Mouse (Mus musculus): ENCODE measurements around the gene Map7.

Map7 gene

DNA sequence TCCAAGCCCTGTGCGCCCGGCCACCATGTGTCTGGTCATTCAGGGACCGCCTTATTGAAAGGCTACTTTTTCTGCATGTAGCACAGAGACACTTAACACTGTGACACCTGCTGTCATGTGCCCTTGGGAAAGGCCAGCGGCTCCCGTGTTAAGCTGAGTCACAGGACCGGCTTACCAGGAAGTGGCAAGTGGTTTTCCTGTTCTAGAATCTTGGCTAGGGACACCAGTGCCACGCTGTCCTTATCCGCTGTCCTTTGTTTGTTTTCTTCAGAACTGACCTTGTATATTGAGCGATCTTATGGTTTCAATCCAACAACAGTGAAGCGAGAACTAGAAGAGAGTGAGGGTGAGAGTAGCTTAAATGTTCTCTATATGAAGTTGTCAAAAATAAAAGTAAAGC lies 85.2 kb downstream of the Map7 start:
- DNase-seq (ENCODE audit: low spot score in 2 of 2) = no peak

DNA sequence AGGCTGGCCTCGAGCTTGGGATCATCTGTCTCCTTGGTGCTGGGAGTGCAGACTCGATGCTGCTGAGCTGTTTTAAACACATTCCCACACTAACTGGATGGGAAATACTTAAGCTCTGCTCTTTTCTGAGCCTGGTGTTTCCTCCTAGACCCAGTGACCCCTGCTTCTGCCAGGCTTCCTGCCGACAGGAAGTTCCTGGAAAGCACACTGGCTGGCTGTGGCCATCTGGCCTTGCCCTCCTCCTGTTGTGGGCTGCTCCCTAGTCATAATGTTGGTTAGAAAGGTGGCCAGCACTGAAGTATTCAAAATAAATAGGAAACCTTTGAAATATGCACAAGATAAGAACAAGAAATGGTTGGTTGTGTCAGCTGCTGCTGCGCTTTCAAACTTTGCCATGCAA lies 86.2 kb downstream of the Map7 start:
- DNase-seq (ENCODE audit: low spot score in 2 of 2) = no peak

DNA sequence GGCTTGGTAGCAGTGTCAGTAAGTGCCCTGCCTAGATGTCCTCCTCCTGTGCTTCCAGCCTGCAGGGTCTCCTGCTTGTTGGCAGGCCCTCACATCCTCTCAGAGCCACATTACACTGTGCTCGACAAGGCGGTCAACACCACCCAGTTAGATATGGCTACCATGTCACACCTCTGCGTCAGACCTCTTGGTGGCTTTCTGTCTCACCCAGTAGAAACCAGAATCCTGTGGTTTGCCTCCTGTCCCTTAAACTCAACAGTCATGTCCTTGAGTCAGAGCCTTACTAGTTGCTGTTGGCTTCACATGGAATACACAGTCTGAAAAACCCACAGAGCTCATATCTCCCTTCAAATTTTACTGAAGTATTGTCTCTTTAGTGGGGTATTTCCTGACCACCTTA lies 87.4 kb downstream of the Map7 start:
- DNase-seq (ENCODE audit: low spot score in 2 of 2) = no peak

DNA sequence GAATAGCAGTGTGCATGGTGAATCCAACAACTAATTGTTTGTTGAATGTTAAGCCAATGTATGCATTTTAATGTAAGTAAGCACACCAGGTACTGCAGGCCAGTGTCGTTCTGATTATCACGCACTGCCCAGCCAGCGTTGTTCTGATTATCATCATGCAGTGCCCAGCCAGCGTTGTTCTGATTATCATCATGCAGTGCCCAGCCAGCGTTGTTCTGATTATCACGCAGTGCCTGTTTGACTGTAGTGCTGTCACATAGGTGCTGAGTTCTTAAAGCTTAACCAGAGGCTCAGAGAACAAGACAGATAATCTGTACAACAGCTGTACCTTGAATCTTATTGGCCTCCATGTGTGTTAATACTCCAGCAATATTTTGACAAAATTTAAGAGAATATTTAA lies 88.0 kb downstream of the Map7 start:
- no peak for DNase-seq (ENCODE audit: low spot score in 2 of 2)

DNA sequence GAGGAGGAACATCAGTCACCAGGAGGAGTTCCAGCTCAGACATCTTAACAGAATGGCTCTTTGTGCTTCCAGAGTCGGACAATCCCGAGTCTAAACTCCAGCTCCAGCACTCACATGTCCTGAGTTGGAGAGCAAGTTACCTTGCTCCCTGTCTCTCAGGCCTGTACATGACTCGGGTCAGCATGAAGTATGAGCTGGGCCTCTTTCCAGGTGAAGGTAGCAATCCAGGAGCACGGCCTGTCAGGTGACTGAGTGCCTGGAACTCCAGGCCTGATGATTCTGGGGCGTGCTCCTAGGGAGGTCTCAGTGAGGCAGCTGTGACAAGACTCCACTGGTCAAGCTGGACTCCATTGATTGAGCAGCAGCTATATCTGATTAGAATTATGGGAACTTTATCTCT lies 90.0 kb downstream of the Map7 start:
- no peak for DNase-seq (ENCODE audit: low spot score in 2 of 2)

DNA sequence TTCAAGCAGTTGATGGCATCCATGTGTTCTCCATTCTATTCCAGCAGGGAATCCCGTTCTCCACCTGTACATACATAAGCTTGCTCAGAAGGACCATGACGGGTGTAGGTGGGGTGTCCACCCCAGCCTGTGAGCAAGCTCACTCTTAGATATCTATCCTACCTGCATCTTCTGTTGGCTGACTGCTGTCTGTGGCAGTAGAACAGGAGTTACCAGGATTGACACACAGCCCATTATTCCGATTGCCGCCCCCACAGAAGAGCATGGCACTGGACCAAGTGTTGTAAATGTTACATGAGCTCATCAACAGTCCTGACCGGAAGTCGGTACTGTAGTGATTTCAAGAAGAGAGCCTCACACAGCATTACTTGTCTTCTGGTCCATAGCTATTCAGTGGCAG lies 92.6 kb downstream of the Map7 start:
- DNase-seq (ENCODE audit: low spot score in 2 of 2) = no peak

DNA sequence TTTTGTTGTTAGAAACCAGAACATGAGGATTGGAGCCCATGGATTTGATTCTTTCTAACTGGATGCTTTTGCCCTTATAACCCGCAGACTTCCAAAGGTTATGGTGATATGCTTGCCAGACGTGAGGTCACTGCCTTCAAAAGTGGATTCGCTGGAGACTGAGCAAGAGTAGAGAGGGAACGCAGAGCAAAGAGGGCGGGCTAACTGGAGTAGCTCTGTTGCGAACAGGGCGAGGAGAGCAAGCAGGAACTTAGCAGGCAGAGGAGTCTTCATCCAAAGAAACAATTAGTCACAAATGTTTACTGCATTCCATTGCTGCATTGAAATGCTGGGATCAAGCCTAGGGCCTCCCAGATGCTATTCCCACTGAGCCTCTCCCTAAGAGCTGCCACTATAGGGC lies 95.0 kb downstream of the Map7 start:
- DNase-seq (ENCODE audit: low spot score in 2 of 2) = no peak

DNA sequence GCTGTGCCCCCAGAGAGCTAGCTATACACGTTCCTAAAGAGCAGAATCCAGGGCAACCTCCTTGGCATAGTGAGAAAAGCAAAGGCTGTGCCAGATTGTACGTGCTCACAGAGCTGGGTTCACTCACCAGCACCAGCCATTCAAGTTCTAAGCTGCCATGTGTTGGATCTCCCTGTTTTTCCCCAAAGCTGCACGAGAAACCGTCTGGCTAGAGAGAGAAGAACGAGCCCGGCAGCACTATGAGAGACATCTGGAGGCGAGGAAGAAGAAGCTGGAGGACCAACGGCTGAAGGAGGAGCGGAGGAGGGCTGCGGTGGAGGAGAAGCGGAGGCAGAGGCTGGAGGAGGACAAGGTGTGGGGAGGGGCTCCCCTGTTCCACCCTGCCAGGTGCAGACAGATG lies 96.8 kb downstream of the Map7 start:
- DNase-seq (ENCODE audit: low spot score in 2 of 2) = no peak

DNA sequence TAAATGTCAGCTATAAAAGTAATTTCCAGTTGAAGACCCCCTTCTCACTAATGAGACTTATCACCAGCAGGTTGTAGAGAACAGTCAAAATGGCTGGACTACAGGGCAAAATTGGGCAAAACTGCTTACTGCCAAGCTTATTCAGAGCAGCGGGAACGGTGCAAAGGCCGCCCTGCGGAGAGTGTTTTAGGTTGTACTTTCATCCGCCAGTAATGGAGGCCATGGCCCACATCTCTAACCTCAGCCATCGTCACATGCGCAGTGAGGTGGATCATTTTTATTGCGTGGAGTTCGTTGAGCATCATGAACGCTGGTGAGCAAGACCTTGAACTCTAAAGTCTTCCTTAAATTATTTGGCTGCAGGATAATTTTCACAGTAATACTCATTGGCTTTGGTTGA lies 100.8 kb downstream of the Map7 start:
- no peak for DNase-seq (ENCODE audit: low spot score in 2 of 2)

DNA sequence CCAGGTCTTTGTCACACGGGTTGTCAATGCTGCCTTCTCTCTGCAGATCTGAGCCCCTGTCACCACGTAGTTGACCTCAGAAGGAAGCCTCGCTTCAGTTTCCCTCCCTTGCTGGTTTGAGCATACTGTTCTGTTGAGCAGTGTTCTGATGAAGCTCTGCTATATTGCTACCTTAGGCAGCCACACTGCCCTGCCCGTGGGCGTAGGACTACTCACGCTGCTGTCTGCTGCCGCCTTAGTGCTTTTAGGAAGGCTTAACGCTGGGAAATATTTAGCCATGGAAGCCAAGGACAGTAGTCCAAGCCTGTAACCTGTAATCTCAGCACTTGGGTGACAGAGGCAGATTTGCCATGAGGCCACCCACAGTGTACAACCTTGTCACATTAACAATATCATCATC lies 107.3 kb downstream of the Map7 start:
- no peak for DNase-seq (ENCODE audit: low spot score in 2 of 2)

DNA sequence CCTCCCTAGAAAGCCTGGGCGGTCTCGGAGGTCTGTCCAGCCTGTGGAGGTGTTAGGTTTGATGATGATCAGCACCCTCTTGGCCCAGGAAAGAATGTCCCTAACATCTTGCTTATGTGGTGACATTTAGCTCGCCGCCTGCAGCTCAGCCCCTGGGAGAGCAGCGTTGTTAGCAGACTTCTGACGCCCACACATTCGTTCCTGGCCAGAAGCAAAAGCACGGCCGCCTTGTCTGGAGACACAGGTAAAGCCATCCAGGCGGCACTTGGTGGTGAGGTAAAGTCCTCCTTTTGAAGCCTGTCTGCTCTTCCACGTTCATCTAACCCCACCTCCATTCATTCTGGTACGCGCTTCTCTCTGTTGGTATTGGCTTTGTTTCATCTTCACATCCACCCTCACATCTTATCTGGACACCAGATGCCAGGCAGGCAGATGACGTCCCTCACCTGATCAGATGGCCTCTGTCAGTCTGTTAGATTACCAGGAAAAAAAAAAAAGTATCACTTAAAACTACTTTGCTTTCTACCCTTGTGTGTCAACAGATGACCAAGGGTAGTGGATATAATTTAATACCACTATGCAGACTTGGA lies 108.9 kb downstream of the Map7 start:
- DNase-seq (ENCODE audit: low spot score in 2 of 2) = no peak

DNA sequence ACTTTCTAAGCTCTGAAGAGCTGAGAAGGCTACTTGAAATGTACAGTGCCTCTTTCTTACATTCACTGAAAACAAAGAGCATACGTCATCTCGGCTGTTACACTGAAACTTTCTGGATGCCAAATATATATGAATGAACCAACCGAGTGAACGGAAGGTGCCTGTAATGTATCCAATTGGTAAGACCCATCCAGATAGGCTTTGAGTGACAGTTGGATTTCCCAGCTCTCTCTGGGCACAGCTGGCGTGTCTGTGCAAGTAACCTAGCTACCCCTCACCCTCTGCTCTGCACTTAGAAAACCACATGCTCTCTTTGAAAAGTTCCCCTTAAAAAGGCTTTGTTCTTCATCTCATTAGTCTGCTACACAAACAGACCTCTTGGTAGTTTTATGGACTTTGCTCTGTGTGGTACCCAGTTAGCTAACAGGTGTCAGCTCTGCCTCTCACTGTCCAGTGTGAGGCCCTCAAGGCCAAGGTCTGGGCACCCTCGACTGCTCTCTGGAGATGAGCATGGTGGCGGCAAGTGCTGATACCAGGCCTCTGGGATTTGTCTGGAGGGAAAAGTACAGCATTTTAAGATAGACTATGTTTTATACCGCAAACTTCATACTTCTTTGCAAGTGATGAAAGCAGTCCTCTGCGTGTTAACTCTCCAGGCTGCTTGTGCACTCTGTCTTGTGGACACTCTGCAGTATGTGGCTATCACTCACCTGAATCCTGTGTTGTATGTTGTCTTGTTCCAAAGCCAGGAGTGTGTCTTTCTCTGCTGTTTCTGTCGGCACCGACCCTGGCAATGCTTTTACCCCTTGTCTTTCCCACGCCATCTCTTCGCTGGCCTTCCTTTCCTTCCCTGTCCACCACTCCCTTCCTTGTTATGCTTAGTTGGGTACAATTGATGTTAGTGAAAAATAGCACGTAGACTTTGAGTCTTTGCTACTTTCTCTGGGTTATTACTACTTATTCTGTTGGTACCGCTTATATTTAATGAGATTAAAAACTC lies 109.8 kb downstream of the Map7 start:
- DNase-seq (ENCODE audit: low spot score in 2 of 2) = no peak

DNA sequence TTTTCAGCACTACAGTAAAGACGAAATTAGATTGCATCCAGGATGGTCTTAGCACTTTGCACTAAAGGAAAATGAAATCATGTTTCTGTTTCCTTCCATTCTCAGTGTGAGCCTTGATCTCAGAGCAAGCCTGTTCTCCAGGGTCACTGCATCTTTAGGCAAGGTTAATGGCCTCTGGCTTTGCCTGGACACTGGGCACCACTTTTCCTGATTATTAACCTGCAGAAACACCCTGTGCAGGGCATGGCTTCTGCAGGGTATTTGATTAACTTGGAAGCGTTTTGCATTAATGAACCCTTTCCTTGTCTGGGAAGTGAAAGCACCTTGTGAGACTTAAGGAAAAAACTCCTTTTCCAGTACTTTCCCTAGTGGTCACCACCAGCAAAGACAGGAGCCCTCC lies 111.2 kb downstream of the Map7 start:
- no peak for DNase-seq (ENCODE audit: low spot score in 2 of 2)

DNA sequence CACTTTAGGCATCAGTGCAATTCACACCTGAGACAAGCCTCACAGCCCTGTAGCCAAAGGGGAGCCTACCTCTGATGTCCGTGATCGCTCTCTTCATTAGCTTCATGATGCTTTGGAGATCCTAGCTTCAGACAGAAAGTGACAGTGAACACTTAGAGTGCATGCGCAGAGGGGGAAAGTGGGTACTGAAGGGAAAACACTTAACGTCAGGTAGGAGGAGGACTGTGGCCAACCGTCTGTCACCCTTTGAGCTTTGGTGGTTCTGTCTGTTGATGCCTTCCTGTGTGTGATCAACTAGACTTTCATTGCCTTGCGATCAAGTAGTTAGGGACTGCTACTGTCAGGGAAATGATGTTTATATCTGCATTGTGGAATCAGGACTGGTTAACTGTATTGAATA lies 114.6 kb downstream of the Map7 start:
- DNase-seq (ENCODE audit: low spot score in 2 of 2) = no peak

DNA sequence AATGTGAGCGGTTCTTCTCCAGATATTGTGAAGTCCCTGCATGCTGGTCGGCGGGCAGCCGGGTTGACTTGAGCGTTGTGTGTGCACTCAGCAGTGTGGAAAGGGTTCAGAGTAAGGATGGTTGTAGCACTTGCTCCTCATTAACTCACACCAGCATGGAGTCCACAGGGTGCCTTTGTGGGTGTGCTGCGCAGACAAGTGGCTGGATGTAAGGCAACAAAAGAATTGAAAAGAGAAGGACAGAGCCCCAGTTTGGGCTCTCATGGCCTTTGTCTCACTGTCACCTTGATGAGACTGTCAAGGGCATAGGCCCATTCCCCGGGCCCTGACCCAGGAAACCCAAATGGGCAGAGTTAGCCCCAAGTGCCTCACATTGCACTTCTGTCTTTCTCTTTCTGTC lies 116.2 kb downstream of the Map7 start:
- DNase-seq (ENCODE audit: low spot score in 2 of 2) = no peak

DNA sequence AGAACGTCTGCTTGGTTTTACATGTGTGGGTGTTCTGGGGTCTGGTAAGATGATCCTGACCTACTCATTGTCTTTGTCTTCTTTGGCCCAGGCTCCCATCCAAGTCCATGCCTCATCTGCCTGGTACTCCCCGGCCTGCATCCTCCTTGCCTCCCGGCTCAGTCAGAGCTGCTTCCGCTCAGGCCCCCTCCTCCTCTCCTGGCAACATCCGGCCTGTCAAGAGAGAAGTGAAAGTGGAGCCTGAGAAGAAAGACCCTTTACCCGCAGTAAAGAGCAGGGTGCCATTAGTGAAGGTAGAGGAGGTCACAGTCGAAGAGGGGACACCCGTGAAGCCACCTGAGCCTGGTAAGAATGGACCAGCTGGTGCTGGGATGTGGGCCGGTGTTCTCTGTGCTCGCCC lies 118.8 kb downstream of the Map7 start:
- DNase-seq (ENCODE audit: low spot score in 2 of 2) = no peak

DNA sequence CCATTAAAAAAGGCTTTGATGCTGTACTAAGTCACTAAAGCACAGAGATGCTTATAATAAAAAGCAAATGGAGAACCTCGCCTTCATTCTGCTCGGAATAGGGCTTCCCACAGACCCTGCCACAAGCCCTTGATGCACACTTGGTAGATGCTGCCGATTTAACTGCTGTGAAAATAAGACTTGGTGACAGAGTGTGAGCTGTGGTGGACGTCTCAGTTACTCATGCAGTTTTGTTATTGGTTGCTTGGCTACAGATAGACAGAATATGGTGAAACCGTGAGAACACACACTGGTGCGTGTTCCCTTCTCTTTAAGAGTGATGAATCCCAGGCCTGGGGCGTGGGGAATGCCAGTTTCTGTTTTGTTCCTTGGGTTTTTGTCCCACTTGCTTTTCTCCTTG lies 120.7 kb downstream of the Map7 start:
- no peak for DNase-seq (ENCODE audit: low spot score in 2 of 2)

DNA sequence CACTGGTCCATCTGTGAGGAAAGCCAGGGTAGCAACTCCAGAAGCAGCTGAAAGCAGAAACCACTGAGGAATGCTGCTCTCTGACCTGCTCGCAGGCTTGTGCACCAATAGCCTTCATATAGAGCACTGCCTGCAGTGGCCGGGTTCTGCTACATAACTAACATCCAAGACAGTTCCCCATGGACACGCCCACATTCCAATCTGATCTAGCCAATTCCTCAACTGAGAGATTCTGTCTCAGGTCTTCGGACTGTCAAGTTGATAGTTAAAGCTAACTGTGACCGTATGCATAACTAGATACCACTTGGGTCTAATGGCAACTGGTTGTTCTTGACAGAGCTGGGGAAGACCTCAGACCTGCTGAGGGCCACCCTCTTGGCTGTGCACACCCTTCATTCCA lies 124.1 kb downstream of the Map7 start:
- DNase-seq (ENCODE audit: low spot score in 2 of 2) = no peak

DNA sequence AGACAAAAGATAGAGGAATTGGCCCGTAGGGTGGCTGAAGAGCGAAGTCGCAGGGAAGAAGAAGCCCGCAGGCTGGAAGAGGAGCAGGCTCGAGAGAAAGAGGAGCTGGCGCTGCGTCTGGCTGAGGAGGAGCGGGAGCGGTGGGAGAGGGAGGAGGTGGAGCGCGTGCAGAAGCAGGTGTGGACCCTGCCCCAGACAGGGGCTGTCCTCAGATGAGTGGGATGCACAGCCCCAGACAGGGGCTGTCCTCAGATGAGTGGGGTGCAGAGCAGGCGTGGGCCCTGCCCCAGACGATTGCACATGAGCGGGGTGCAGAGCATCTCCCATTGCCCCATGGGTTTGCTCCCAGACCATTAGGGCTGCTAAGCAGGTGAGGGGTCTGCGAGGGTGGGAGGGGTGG lies 125.0 kb downstream of the Map7 start:
- no peak for DNase-seq (ENCODE audit: low spot score in 2 of 2)

DNA sequence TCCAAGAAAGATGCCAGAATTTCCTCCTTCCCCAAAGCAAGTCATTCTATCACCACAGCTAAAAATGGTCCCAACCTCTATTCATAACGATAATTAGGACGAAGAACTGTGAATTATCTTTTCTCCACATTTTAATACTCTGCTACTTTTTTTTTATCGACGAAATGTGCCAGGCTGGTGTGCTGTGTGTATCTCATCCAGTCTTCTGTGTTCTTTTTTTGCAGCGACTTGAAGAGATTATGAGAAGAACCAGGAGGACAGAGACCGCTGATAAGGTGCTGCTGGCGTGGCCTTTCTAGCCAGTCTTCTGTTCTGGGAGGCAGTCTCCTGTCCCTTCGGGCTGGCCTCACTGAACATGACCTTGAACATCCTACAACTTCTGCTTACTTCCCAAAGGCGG lies 125.8 kb downstream of the Map7 start:
- DNase-seq (ENCODE audit: low spot score in 2 of 2) = no peak

DNA sequence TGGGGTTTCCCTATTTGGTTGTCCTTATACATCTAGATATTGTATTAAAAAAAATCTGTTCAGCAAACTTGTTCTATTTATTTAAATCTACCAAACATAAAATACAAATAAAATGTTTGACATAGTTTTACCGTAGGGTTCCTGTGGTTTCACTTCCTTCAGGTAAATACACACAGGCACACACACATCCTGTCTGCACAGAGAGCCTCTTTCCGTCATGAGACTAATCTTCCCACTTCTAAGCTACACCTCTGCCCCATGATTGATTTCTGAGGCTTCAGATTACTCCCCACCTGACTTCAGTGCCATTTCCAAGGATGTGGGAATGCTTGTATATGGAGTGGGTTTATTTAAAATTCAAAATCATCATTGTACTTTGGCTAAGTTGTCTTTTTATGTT lies 133.2 kb downstream of the Map7 start:
- DNase-seq (ENCODE audit: low spot score in 2 of 2) = no peak

DNA sequence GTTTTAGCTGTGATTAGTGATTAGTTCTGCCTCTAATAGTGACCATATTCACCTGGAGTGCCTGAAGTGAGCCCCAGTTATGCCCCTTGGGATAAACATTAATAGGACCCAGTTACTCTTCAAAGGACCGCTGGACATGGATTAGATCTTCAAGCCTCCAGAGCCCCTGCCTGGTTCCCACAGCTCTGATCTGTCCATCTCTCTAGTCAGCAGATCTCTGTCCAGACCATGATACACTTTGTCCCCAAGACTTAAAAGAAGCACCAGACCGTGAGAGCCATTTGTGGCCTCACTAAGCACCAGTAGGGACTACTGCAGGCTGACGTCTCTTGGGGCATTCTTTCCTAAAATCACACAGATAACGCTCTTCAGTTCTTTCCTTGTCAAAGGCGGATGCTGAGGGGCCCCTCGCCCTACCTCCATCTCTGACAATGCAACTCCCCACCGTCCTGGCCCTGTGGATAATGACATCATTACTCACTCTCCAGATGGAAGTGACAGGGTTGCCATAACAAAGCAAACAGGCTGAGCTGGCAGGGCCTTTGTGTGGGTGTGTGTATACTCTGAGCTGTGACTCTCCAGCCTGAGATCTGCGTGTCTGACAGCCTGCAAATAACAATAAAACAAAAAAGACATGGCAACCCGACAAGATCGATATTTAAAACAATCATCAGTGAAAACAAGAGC lies 137.2 kb downstream of the Map7 start:
- DNase-seq (ENCODE audit: low spot score in 2 of 2) = no peak

Data from urinary bladder, postnatal 36 days (tissue).